Mouse (Mus musculus) cortical plate, adult 2 months (tissue): Measurements from ENCODE around the gene Trappc3.

Source experiments
- CTCF ChIP-seq: fragments of 200-500 bp; IDR thresholded peaks from 2 replicates; pipeline ENCODE4 v1.5.1; 2011; ENCODE audit warnings: mild to moderate bottlenecking, control low read depth, low read length; ENCODE audit not compliant: insufficient read depth; ENCODE audit errors: extremely low read depth
- POLR2A ChIP-seq: fragments of 200-500 bp; IDR thresholded peaks from 2 replicates; pipeline ENCODE4 v1.6.1; 2011; ENCODE audit warnings: mild to moderate bottlenecking, low read length, control low read depth; ENCODE audit not compliant: insufficient read depth; ENCODE audit errors: extremely low read depth

DNA sequence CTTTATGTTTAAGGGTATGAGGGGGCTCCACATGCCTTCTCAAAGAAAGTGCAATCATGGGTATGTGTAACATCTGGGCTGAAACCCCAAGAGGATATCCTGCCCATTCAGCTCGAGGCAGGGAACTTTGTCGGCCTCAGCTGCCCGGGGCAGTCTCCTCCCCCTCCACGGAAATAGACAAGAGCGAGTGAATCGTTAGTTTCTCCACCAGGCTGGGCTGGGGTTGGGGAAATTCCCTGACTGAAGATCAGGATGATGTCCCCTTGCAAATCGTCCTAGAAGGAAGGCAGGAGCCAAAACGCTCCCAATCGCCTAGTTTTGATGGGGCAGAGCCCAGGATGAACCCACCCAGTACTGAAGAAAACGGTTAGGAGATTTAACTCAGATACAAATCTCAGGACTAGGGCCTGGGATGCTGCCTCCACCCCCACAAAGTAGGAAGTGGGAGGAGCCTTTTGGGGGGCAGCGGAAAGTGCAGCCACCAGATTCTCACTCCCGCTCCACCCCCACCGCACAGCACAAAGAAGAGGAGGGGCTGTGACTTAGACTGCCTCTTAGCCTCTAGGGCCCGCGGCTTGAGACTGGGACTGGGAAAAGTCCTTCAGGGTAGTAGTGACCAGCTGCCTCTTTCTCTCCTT is 2.5 kb upstream of the Trappc3 start:
- no peak for TF ChIP-seq POLR2A
- no peak for TF ChIP-seq CTCF
